Mouse (Mus musculus) right cerebral cortex, postnatal 36 days (tissue): Measurements from ENCODE around the gene Vmn1r48.
"Not testable (repeated sequence)": the region's sequence is repeated elsewhere in the genome, so short reads cannot be mapped to it uniquely, and the experiment has no call there.

Experiments used
- DNase-seq, 2 experiments: peaks; one replicate each; pipeline ENCODE4 v3.0.0; 2022; ENCODE audit warnings: low spot score in 2 of 2, mixed read lengths in 1 of 2

The Vmn1r48 gene

GRCm38 (mm10) chr6:90036741-90037140 lies at the start of gene Vmn1r48:
Vmn1r48 (minus strand) TSS chr6:90036841.
- DNase-seq = not testable (repeated sequence)

GRCm38 (mm10) chr6:90078406-90078805 lies 41.8 kb upstream of the Vmn1r48 start, which contains the start of gene Vmn1r49:
Vmn1r49 (minus strand) TSS chr6:90078506.
- no peak for DNase-seq

DNA sequence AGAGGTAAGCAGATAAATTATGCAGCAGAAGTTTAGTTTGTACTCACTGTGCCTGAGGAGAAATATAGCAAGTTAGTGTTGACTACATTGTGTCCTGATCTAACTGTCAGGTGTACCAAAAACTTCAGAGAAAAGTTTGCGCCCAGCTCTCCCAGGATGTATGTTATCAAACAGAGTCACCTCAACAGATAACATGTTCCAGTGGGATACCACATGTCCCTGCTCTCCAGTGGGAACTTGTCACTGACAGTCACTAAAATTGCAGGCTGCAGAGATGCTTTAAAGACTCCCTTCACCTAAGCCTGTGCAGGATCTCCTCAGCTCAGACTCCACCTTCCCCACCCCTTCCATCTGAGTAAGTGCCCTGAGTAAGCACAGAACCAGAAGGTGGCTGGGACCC lies 20.8 kb downstream of the Vmn1r48 start, which contains the start of gene Vmn1r47:
Gene Vmn1r47 (plus strand): TSS at position 301 of the 400 bp plus-strand sequence.
- not testable (repeated sequence) for DNase-seq

GRCm38 (mm10) chr6:89985989-89986388 lies 50.7 kb downstream of the Vmn1r48 start:
- DNase-seq = no peak
